Mouse (Mus musculus) liver, embryonic 14.5 days (tissue): ENCODE measurements around the gene Polr2i.

Experiments used
- CTCF ChIP-seq: IDR thresholded peaks from 2 replicates; pipeline ENCODE4 v1.5.1; 2016; ENCODE audit warnings: antibody characterized with exemption, low read depth, control low read depth
- EP300 ChIP-seq: IDR thresholded peaks from 2 replicates; pipeline ENCODE4 v1.6.1; 2016; ENCODE audit warnings: antibody characterized with exemption, low read depth

DNA sequence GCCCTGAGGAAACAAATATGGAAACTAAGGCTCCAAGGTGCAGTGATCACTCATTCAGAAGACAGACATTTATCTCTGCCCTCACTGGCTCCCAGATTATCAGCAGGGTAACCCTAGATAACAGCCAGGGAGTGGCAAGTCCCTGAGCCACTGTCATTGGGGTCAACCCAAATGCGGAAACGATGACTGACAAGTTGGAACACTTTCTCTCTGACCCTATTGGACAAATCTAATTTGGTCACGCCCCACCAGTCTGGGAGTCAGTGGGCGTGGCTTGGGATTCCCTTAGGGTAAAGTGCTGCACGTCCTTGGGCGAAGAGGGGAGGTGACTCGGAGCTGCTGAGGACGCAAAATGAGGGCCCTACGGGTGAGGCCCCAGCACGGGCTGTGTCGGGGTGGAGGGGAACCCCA, 47.9 kb upstream of the Polr2i start, which contains the start of gene Cox7a1:
- TF ChIP-seq CTCF (no peak), EP300 (no peak)
